Mouse (Mus musculus) cortical plate, adult 2 months (tissue): Measurements from ENCODE around the gene Rpl18.

Experiments used
- CTCF ChIP-seq: fragments of 200-500 bp; IDR thresholded peaks from 2 replicates; pipeline ENCODE4 v1.5.1; 2011; ENCODE audit warnings: mild to moderate bottlenecking, control low read depth, low read length; ENCODE audit not compliant: insufficient read depth; ENCODE audit errors: extremely low read depth
- POLR2A ChIP-seq: fragments of 200-500 bp; IDR thresholded peaks from 2 replicates; pipeline ENCODE4 v1.6.1; 2011; ENCODE audit warnings: mild to moderate bottlenecking, low read length, control low read depth; ENCODE audit not compliant: insufficient read depth; ENCODE audit errors: extremely low read depth

DNA sequence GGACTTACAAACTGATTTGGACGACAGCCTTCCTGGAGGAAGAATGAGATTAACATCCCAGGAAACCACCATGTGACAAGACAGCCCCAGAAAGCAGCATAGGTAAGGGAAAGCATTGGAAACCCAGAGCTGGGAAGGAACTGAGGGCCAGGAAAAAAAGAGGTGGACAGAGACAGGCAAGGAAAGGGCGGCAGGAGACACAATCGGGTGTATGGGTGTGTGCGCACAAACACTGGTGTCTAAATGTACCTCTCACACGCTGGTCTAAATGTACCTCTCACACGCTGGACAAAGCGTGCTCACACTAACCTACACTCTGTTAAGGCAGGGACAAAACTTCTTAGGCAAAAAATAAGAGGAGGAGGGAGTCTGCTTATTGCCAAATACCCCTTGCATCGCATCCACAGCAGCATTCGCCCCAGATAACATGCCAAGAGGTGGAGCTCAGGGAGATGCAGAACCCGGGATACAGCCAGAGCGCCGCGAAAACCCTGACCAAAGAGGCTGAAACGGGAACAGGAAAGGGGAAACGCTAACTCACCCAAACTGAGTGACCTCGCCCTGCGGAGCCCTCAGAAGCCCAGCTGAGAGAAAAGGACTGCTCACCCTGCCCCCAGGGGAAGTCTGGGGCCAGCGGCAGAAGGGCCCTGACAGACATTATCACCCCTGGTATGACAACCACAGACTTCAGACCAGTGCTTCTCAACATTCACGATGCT is 643 bp downstream of the Rpl18 start:
- TF ChIP-seq POLR2A, result no peak
- no peak for TF ChIP-seq CTCF
